Mouse (Mus musculus) stomach, postnatal 0 days (tissue): ENCODE data around the gene Egfr. TPM values are rescaled to one million over a fixed set of nuclear protein-coding genes. Genes with fewer than 3 reads are reported as not detected.

Experiments
- ATAC-seq: fragments of 200-750 bp; cut with Nextera tagmentation; 2 replicates; pipeline ENCODE4 v1.8.0; 2017; ENCODE audit not compliant: low FRiP score, low TSS enrichment
- DNase-seq: peaks from one replicate; pipeline ENCODE4 v3.0.0-alpha.2; 2016; ENCODE audit warnings: low spot score
- H3K27ac ChIP-seq: fragments of 300-500 bp; sonication (generic); replicated peaks from 2 replicates; pipeline ENCODE4 v1.5.1; 2014; ENCODE audit warnings: mild to moderate bottlenecking, control low read depth
- H3K27me3 ChIP-seq: fragments of 300-500 bp; sonication (generic); 2 replicates; pipeline ENCODE4 v1.6.1; 2014; ENCODE audit warnings: low read length; ENCODE audit not compliant: control insufficient read depth, insufficient read depth
- H3K36me3 ChIP-seq: fragments of 300-500 bp; sonication (generic); 2 replicates; pipeline ENCODE4 v1.6.1; 2014; ENCODE audit warnings: low read length, mixed read lengths; ENCODE audit not compliant: control insufficient read depth, insufficient read depth
- H3K4me1 ChIP-seq: fragments of 300-500 bp; sonication (generic); replicated peaks from 2 replicates; pipeline ENCODE4 v1.6.1; 2014; ENCODE audit warnings: antibody characterized with exemption; ENCODE audit not compliant: control insufficient read depth, insufficient read depth
- H3K4me2 ChIP-seq: fragments of 300-500 bp; sonication (generic); replicated peaks from 2 replicates; pipeline ENCODE4 v1.6.1; 2014; ENCODE audit warnings: low read depth, mild to moderate bottlenecking, control low read depth, moderate library complexity
- H3K4me3 ChIP-seq: fragments of 300-500 bp; sonication (generic); 2 replicates; pipeline ENCODE4 v1.5.1; 2014; ENCODE audit warnings: low read depth, low read length, control low read depth
- H3K9ac ChIP-seq: fragments of 300-500 bp; sonication (generic); 2 replicates; pipeline ENCODE4 v1.6.1; 2014; ENCODE audit warnings: mild to moderate bottlenecking, low read length, control low read depth, mixed read lengths
- H3K9me3 ChIP-seq: fragments of 300-500 bp; sonication (generic); 2 replicates; pipeline ENCODE4 v1.6.1; 2016; ENCODE audit warnings: low read length; ENCODE audit not compliant: control insufficient read depth
- CTCF ChIP-seq: IDR thresholded peaks from 2 replicates; pipeline ENCODE4 v1.5.1; 2016; ENCODE audit warnings: antibody characterized with exemption, low read depth, mild to moderate bottlenecking, moderate library complexity
- EP300 ChIP-seq: optimal IDR thresholded peaks from 2 replicates; pipeline ENCODE3; 2016; ENCODE audit warnings: antibody characterized with exemption
- WGBS: fragments of 180-500 bp; shearing (Covaris S2); extraction: QIAGEN DNeasy Blood & Tissue Kit; methylation state at CpG from one replicate; pipeline ENCODE4 v1.1.7; 2014; 5-methylcytosine and 5-hydroxymethylcytosine counted together
- polyA plus RNA-seq: library from polyadenylated mRNA; unstranded; fragments of >200 nt; fragmentation: Nextera tagmentation; extraction: Ambion mirVana; gene quantifications from 2 replicates; pipeline ENCODE4 v1.2.1, GENCODE M21; 2015

Egfr gene
- polyA plus RNA-seq, 1 experiment from 2014 or later: 13.5 TPM

GRCm38 (mm10) chr11:16753154-16754040 is 1.4 kb downstream of the Egfr start:
- WGBS: 21% methylated on average over 17 of the region's 18 CpGs
- ATAC-seq (0 out of 2 replicates have a peak, but pooled peaks have one; percentile 0), DNase-seq (no peak)
- TF ChIP-seq EP300 (no peak), CTCF (no peak)
- no peaks in the 10 kb centered on the region for H3K9me3 ChIP-seq
- peaks cover 4% of the 10 kb centered on the region; the same call in 1 of the 2 replicates for H3K4me1 ChIP-seq
- peak overlapping the region; percentile 84 for H3K27ac ChIP-seq
- H3K4me3 ChIP-seq: peak overlapping the region; percentile 81
- peak overlapping the region; percentile 85 for H3K4me2 ChIP-seq
- no peaks in the 10 kb centered on the region for H3K36me3 ChIP-seq
- no peaks in the 10 kb centered on the region for H3K27me3 ChIP-seq
- H3K9ac ChIP-seq: peak overlapping the region; percentile 84

DNA sequence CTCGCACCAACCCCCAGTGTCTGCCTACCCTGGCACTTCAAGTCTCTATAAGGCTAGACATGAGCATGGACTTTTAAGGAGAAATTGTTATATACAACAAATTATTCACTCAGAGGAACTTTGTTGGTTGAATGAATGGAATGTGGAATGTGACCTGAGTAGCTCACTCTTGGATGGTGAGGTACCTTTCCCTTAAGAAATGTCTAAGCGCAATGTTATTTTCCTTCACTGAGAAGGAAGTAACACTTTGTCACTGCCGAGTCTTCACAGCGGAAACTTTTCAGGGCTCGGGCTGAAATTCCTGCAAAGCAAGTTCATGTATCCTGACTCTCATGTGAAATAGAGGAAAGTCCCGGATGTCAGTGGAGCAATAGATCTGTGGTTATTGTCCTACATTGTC is 7.9 kb downstream of the Egfr start:
- WGBS: 66% methylated on average over 6 of the region's 6 CpGs
- Histone ChIP-seq H3K9ac (no peak overlapping the region), H3K27ac (no peak overlapping the region), H3K4me3 (no peak overlapping the region), H3K9me3 (no peaks in the 10 kb centered on the region), H3K27me3 (no peaks in the 10 kb centered on the region), H3K36me3 (no peaks in the 10 kb centered on the region), H3K4me2 (no peak overlapping the region), H3K4me1 (peaks cover 4% of the 10 kb centered on the region; the same call in 1 of the 2 replicates)
- DNase-seq: no peak
- no peak for ATAC-seq
- no peak for TF ChIP-seq CTCF
- no peak for TF ChIP-seq EP300

- ATAC-seq (no peak), DNase-seq (no peak)
- no peaks in the 10 kb centered on the region for H3K4me1 ChIP-seq
- WGBS: 87% methylated on average over 2 of the region's 2 CpGs
- H3K4me2 ChIP-seq: no peak overlapping the region
- H3K36me3 ChIP-seq: no peaks in the 10 kb centered on the region
- no peak overlapping the region for H3K4me3 ChIP-seq
- H3K9me3 ChIP-seq: no peaks in the 10 kb centered on the region
- no peak overlapping the region for H3K9ac ChIP-seq
- no peaks in the 10 kb centered on the region for H3K27me3 ChIP-seq
- H3K27ac ChIP-seq: no peak overlapping the region
- TF ChIP-seq EP300 (no peak), CTCF (no peak)
Observed at GRCm38 (mm10) chr11:16761184-16761583, 9.2 kb downstream of the Egfr start.

DNA sequence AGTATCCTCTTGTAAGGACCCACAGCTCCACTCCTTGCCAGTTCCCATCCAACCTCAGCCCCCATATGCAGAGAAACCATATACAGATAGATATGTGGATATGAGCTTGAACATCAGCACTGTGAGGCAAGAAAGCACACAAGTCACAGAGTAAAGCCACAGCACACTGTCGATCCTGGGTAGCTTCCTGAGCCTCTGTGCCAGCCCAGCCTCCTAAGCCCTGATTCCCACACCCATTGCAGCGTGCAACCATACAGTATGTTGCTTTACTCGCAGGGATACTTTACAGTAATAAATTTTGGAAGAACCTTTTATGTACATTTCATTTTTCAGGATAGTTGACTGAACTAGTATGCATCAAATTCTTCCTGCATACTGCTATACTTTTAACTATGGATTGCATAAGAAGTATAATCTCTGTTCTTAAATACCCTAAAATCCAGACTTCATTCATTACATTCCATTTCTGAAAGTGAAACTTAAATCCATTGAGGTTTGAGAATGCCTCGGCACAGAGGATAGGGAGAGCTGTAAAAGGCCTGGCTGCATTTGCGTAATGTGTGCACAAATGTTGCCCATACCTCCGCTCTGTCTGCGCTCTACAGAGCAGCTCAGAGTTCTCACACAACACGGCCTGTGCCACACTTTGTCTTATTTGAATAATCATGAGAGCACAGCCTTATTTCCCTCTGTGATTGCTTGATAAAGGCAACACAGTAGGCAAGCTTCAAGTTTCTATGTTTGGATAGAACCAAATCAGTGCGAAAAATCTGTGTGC is 14.2 kb downstream of the Egfr start:
- whole genome bisulfite sequencing: 45% methylated on average over 9 of the region's 9 CpGs
- Histone ChIP-seq H3K27ac (0 out of 2 replicates have a peak overlapping the region, but pooled peaks have one; percentile 40), H3K4me1 (no peaks in the 10 kb centered on the region), H3K27me3 (no peaks in the 10 kb centered on the region), H3K36me3 (no peaks in the 10 kb centered on the region), H3K9me3 (no peaks in the 10 kb centered on the region), H3K4me2 (peak overlapping the region; percentile 37; the same call in 1 of the 2 replicates), H3K4me3 (no peak overlapping the region; the same call in 1 of the 2 replicates), H3K9ac (peak overlapping the region; percentile 23; the same call in 1 of the 2 replicates)
- DNase-seq (no peak), ATAC-seq (no peak)
- TF ChIP-seq CTCF (no peak), EP300 (no peak)

DNA sequence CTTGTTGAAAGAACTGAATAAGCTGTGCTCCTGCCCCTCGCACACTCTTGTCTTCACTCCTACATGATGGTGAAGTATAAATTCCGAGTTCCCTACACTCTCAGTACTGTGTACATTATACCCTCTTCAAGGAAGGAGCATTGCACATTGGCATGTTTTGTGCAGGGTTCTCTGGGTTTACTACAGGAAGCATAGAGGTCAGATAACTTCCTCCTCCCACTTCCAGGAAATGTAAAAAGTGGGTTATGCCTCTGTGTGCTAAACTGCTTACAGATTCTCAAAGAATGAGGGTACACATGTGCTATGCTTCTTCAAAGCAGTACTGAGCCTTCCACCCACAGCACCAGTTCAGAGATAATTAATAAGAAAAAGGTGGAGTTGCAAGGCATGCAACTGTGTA is 16.0 kb downstream of the Egfr start:
- DNase-seq (no peak), ATAC-seq (no peak)
- H3K27ac ChIP-seq: no peak overlapping the region
- H3K4me1 ChIP-seq: no peaks in the 10 kb centered on the region
- no peaks in the 10 kb centered on the region for H3K36me3 ChIP-seq
- 79% methylated on average over 2 of the region's 2 CpGs for WGBS
- H3K4me2 ChIP-seq: no peak overlapping the region
- no peaks in the 10 kb centered on the region for H3K27me3 ChIP-seq
- no peak for TF ChIP-seq CTCF
- no peak for TF ChIP-seq EP300
- no peaks in the 10 kb centered on the region for H3K9me3 ChIP-seq
- no peak overlapping the region for H3K4me3 ChIP-seq
- H3K9ac ChIP-seq: no peak overlapping the region
